In the genomic region with DNA sequence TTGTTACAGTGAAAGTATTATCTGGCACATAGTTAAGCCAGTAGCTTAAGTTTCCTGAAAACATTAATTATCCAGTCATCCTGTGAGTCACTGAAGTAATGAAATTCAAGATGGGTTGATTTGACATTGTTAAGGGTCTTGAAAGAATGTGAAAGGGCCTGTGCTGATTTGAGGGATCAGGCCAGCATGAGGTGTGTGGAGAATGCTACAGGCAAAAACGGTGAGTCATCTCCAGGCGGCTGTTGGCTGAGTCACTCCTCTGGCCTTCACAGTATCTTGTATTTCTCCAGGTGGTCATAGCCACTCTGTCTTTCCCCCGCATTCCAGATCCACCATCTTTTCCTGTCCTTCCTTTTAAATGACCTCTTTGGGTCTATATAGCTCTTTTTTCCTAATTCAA, we compare ENCODE assay signal across 12 mouse cellular contexts. TPM values are rescaled to one million over a fixed set of nuclear protein-coding genes. Genes with fewer than 3 reads are reported as not detected.
DNase-seq lines count a peak whose midpoint lies in the region.
"Had no signal": no experiment of that assay in that cellular context is flagged by ENCODE, and none has a peak within 500 bp of the region (broad histone marks: within the 10 kb centered on the region; RNA-seq: fewer than 3 reads in every experiment).

No protein-coding gene starts in this region.

- peak; percentile 5 for DNase-seq in adrenal gland, postnatal 14 days
- no peak for DNase-seq in adrenal gland, adult 18-20 months (ENCODE audit: low spot score in 2 of 2)
- peak; percentile 4 to 12 for DNase-seq in right cerebral cortex, adult 2 months (ENCODE audit: low spot score in 2 of 2)
- no peak for DNase-seq in right cerebral cortex, postnatal 25 days
- peak; percentile 43 for DNase-seq in brain, adult 2 months (ENCODE audit: low read depth, low spot score)
- no peak for DNase-seq in cerebellum, postnatal 14 days
- DNase-seq in spleen, adult 12 weeks (ENCODE audit: low spot score) = no peak
- DNase-seq in frontal cortex, postnatal 36 days (ENCODE audit: low spot score in 2 of 2) = no peak
- DNase-seq: heart, adult 2 months; heart, postnatal 14 days; kidney, adult 9 months; thymus, postnatal 36 days had no signal

RNA-seq across cellular contexts. Expression of a gene that starts 50.4 kb away (rescaled TPM):
- total RNA-seq in adrenal gland, postnatal 14 days (2021) = 0.44 and 0.45 TPM in 2 replicates
- total RNA-seq in adrenal gland, adult 18-20 months (2021) = under 1 TPM; 0.40 to 0.99 TPM

Comparison
In these comparisons a context has a peak if more than half of its experiments do, and no peak if none do; other contexts are left out.
1. DNase-seq: peak in adrenal gland, postnatal 14 days (single experiment), right cerebral cortex, adult 2 months (2 of 2) and brain, adult 2 months (single experiment); none in adrenal gland, adult 18-20 months (0 of 2), right cerebral cortex, postnatal 25 days (single experiment), cerebellum, postnatal 14 days (0 of 2), spleen, adult 12 weeks (single experiment) and frontal cortex, postnatal 36 days (0 of 2).